Mouse (Mus musculus): ENCODE measurements around the gene Smyd1. TPM values are rescaled to one million over a fixed set of nuclear protein-coding genes. Genes with fewer than 3 reads are reported as not detected.

Gene Smyd1
- polyA plus RNA-seq, 1 experiment = 2.5 TPM

DNA sequence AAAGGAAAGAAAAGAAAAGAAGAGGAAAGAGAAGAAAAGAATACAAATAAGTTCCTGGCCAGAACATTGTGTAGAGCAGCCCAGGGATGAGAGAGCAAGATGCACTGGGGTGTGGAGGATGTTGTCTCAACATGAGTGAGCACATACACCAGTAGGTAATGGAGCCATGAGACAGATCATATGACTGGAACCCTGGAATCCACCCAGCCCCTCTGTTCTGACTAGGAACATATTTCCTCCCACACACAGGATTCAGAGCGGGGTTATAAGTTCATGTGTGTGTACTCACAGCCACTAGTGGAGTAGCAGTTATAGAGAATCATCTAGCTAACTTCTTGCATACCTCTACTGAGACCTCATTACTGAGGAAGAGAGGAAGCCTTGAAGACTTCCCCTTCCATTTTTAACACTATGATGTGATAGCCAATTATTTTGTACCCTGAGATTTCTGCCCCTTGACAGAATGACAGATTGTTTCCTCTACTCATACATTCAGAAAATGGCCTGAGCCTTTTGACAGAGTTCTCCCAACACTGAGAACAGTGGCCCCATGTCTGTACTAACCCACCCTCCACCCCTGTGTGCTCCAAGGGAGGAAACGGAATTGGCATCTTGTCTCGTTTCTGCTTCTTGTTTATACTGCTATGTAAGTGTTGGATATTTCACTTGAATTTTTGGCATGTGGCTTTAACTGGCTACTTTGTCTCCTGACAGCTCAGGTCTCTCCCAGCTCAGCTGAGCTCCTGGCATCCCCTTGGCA is 97.7 kb downstream of the Smyd1 start:
- Histone ChIP-seq H3K27ac (replicated peaks; ENCODE audit: low read depth, low read length) (no peak overlapping the region), H3K4me3 (ENCODE audit: insufficient read depth, low read depth, low read length) (no peak overlapping the region), H3K4me1 (ENCODE audit: control insufficient read depth, insufficient read depth, insufficient read length, low read length) (no peaks in the 10 kb centered on the region)

- Histone ChIP-seq H3K27ac (replicated peaks; ENCODE audit: low read depth, low read length) (no peak overlapping the region), H3K4me3 (ENCODE audit: insufficient read depth, low read depth, low read length) (no peak overlapping the region), H3K4me1 (ENCODE audit: control insufficient read depth, insufficient read depth, insufficient read length, low read length) (no peaks in the 10 kb centered on the region)
Observed at GRCm38 (mm10) chr6:71221501-71221900, 100.5 kb downstream of the Smyd1 start.

DNA sequence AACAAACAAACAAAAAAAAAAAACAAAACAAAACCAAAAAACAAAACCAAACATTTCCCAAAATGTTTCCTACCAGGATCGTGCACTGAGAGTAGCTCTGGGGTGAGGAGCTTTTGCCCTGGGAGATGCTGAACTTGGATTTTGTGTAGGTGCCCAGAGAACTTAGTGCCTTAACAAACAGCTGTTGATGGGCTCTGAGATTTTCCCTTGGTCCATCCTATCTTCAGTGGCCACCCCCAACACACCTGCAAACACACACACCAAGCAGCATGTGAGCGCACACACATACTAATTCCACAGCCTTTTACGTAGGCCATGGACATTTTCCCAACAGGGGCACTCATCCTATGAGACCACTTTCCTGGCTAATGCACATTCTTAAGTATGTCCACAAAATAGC is 109.6 kb downstream of the Smyd1 start:
- Histone ChIP-seq H3K4me3 (ENCODE audit: insufficient read depth, low read depth, low read length) (no peak overlapping the region), H3K4me1 (ENCODE audit: control insufficient read depth, insufficient read depth, insufficient read length, low read length) (no peaks in the 10 kb centered on the region; the same call in 1 of the 2 replicates), H3K27ac (replicated peaks; ENCODE audit: low read depth, low read length) (no peak overlapping the region)

DNA sequence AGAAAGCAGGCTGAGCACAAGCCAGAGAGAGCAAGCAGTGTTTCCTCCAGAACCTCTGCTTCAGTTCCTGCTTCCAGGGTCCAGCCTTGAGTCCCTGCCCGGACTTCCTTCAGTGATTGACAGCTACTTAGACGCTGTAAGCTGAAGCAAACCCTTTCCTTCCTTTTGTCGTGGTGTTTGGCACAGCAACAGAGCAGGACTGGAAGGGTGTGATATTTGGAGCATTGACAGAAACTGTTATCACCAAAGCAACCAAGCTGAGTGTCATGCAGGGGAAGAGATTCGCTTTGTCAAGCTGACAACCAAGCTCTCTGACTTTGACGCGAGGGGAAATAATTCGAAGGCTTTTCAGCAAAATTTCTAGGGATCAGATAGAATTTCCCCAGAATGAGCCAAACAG is 110.1 kb downstream of the Smyd1 start:
- no peak overlapping the region for H3K27ac ChIP-seq (replicated peaks; ENCODE audit: low read depth, low read length)
- H3K4me1 ChIP-seq (ENCODE audit: control insufficient read depth, insufficient read depth, insufficient read length, low read length) = no peaks in the 10 kb centered on the region; the same call in 1 of the 2 replicates

GRCm38 (mm10) chr6:71208691-71209090 is 113.3 kb downstream of the Smyd1 start:
- Histone ChIP-seq H3K4me1 (ENCODE audit: control insufficient read depth, insufficient read depth, insufficient read length, low read length) (no peaks in the 10 kb centered on the region; the same call in 1 of the 2 replicates), H3K27ac (replicated peaks; ENCODE audit: low read depth, low read length) (no peak overlapping the region), H3K4me3 (ENCODE audit: insufficient read depth, low read depth, low read length) (no peak overlapping the region)

More for the DNA sequence above, 110.1 kb downstream of the Smyd1 start:
- no peak overlapping the region for H3K4me3 ChIP-seq (ENCODE audit: insufficient read depth, low read depth, low read length)

GRCm38 (mm10) chr6:71204166-71204565 is 117.9 kb downstream of the Smyd1 start:
- H3K27ac ChIP-seq (replicated peaks; ENCODE audit: low read depth, low read length) = no peak overlapping the region

GRCm38 (mm10) chr6:71203674-71204073 is 118.4 kb downstream of the Smyd1 start:
- Histone ChIP-seq H3K4me3 (ENCODE audit: insufficient read depth, low read depth, low read length) (no peak overlapping the region), H3K27ac (replicated peaks; ENCODE audit: low read depth, low read length) (no peak overlapping the region), H3K4me1 (ENCODE audit: control insufficient read depth, insufficient read depth, insufficient read length, low read length) (no peaks in the 10 kb centered on the region)

More at GRCm38 (mm10) chr6:71204166-71204565, 117.9 kb downstream of the Smyd1 start:
- Histone ChIP-seq H3K4me3 (ENCODE audit: insufficient read depth, low read depth, low read length) (no peak overlapping the region), H3K4me1 (ENCODE audit: control insufficient read depth, insufficient read depth, insufficient read length, low read length) (no peaks in the 10 kb centered on the region; the same call in 1 of the 2 replicates)

DNA sequence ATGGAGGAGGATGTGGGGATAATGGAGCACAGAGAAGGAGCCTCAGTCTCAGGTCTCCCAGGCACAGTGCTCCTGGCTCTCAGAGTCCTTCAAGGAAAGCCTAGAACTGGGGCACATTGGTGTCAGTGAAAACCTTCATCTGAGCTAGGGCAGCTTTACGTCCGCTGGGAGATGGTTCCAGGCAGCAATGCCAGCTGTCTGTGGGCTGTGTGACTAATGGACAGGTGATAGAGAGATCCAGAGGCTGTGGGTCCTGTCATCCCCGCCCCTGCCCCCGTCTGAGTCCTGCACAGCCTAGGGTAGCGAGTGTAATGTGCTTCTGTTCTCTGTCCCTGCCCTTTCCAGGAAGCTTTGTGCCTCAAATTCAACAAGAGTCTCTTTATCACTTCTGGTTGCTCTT is 120.1 kb downstream of the Smyd1 start:
- Histone ChIP-seq H3K4me3 (ENCODE audit: insufficient read depth, low read depth, low read length) (no peak overlapping the region), H3K4me1 (ENCODE audit: control insufficient read depth, insufficient read depth, insufficient read length, low read length) (no peaks in the 10 kb centered on the region), H3K27ac (replicated peaks; ENCODE audit: low read depth, low read length) (no peak overlapping the region)

- Histone ChIP-seq H3K4me1 (ENCODE audit: control insufficient read depth, insufficient read depth, insufficient read length, low read length) (no peaks in the 10 kb centered on the region), H3K27ac (replicated peaks; ENCODE audit: low read depth, low read length) (no peak within 1 kb of the TSS), H3K4me3 (ENCODE audit: insufficient read depth, low read depth, low read length) (no peak within 1 kb of the TSS)
Observed at GRCm38 (mm10) chr6:71199612-71200011, 122.4 kb downstream of the Smyd1 start, which contains the start of gene Fabp1. TSS of gene Fabp1 (plus strand) at chr6:71199827.

DNA sequence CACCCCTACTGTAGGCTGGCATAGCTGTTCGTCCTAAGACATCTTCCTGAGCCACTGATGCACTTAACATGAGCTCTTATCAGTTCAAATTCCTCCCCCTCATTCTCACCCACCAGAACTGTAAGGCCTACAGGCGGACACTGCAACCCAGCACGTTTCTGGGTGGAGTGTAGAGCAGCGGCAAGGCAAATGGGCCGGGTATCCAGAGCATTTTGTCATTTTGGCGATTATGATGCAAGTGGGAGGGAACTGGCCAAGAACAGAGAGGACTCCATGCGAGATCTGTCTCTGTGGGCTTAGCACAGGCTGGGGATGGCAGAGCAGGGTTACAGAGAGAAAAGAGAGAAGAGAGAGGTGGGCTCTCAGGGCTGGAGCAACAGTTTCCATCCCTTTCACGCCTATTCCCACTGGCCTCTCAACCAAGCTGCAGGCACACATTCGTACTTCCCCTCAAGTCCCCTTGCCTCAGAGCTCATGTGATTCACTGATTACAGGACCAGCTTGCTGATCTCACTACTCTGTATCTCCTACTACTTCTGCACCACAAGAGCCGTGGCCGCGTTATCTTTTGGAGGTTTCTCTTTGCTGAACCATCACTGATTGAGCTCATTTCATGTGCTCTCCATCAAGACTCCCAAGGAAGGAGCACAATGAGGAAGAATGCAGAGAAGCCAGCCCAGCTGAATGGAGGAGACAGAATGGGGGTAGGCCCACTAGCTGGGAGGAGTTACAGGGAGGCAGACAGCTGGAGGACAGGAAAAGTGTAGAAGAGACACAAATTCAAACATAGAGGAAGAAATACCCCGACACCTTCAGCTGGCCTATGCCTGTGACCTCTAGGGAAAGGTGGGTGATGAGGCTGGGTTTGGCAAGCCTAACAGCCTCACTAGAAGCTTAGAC is 124.1 kb downstream of the Smyd1 start:
- Histone ChIP-seq H3K4me1 (ENCODE audit: control insufficient read depth, insufficient read depth, insufficient read length, low read length) (no peaks in the 10 kb centered on the region), H3K27ac (replicated peaks; ENCODE audit: low read depth, low read length) (no peak overlapping the region), H3K4me3 (ENCODE audit: insufficient read depth, low read depth, low read length) (no peak overlapping the region)

- Histone ChIP-seq H3K27ac (replicated peaks; ENCODE audit: low read depth, low read length) (no peak overlapping the region), H3K4me3 (ENCODE audit: insufficient read depth, low read depth, low read length) (no peak overlapping the region)
Observed at GRCm38 (mm10) chr6:71196107-71196506, 125.9 kb downstream of the Smyd1 start.

GRCm38 (mm10) chr6:71193151-71193740 is 128.8 kb downstream of the Smyd1 start:
- H3K4me1 ChIP-seq (ENCODE audit: control insufficient read depth, insufficient read depth, insufficient read length, low read length) = no peaks in the 10 kb centered on the region
- no peak overlapping the region for H3K4me3 ChIP-seq (ENCODE audit: insufficient read depth, low read depth, low read length)
- no peak overlapping the region for H3K27ac ChIP-seq (replicated peaks; ENCODE audit: low read depth, low read length)

More at GRCm38 (mm10) chr6:71196107-71196506, 125.9 kb downstream of the Smyd1 start:
- no peaks in the 10 kb centered on the region for H3K4me1 ChIP-seq (ENCODE audit: control insufficient read depth, insufficient read depth, insufficient read length, low read length)

DNA sequence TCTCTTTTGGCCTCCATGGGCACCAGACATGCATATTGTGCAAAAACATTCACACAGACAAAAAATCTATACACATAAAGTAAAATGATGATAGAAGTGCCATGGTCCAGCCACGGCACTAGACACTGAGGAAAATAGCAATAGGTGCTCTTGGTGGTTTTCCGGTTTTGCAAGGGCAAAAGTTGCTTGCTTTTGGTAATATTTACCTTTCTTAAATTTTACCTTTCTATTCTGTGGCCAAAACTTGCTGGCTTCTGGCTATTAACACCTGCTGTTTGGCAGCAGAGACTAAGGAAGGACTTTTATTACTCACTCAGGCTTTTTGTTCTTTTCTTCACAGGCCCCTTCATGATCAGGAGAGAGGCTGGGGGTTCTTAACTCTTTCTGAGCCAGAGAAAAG is 131.5 kb downstream of the Smyd1 start:
- Histone ChIP-seq H3K4me3 (ENCODE audit: insufficient read depth, low read depth, low read length) (no peak overlapping the region), H3K27ac (replicated peaks; ENCODE audit: low read depth, low read length) (no peak overlapping the region), H3K4me1 (ENCODE audit: control insufficient read depth, insufficient read depth, insufficient read length, low read length) (no peaks in the 10 kb centered on the region)

GRCm38 (mm10) chr6:71189578-71189977 is 132.5 kb downstream of the Smyd1 start:
- Histone ChIP-seq H3K4me1 (ENCODE audit: control insufficient read depth, insufficient read depth, insufficient read length, low read length) (no peaks in the 10 kb centered on the region), H3K4me3 (ENCODE audit: insufficient read depth, low read depth, low read length) (no peak overlapping the region), H3K27ac (replicated peaks; ENCODE audit: low read depth, low read length) (no peak overlapping the region)
